In genomic region chr2:49847831-49848230, GRCm38 (mm10) we compare ENCODE assay signal across 28 mouse cellular contexts.
DNase-seq lines count a peak whose midpoint lies in the region; ATAC-seq lines count a peak whose summit lies in the region.
"Had no signal": no experiment of that assay in that cellular context is flagged by ENCODE, and none has a peak within 500 bp of the region (broad histone marks: within the 10 kb centered on the region; RNA-seq: fewer than 3 reads in every experiment).

No protein-coding gene starts in this region.

- no peaks in the 10 kb centered on the region for H3K9me3 ChIP-seq in forebrain, embryonic 14.5 days (replicated peaks; ENCODE audit: control insufficient read depth, low read length)
- H3K9me3 ChIP-seq: embryonic facial prominence, embryonic 13.5 days; forebrain, embryonic 12.5 days; heart, embryonic 13.5 days; limb, embryonic 12.5 days; liver, embryonic 12.5 days; midbrain, embryonic 13.5 days; neural tube, embryonic 12.5 days; stomach, embryonic 15.5 days had no signal

- peaks cover 10% of the 10 kb centered on the region; the same call in 1 of the 2 replicates for H3K4me1 ChIP-seq in forebrain, embryonic 14.5 days (ENCODE audit: control insufficient read depth, insufficient read depth, low read length)
- H3K4me1 ChIP-seq: embryonic facial prominence, embryonic 13.5 days; heart, embryonic 13.5 days; limb, embryonic 12.5 days; liver, embryonic 12.5 days; stomach, embryonic 15.5 days had no signal

- no peak overlapping the region for H3K9ac ChIP-seq in forebrain, embryonic 14.5 days (ENCODE audit: low read length)
- H3K9ac ChIP-seq: embryonic facial prominence, embryonic 13.5 days; forebrain, embryonic 12.5 days; heart, embryonic 13.5 days; hindbrain, embryonic 14.5 days; limb, embryonic 12.5 days; liver, embryonic 12.5 days; midbrain, embryonic 13.5 days; neural tube, embryonic 12.5 days; stomach, embryonic 15.5 days had no signal

- no peak overlapping the region for H3K4me2 ChIP-seq in forebrain, embryonic 14.5 days (ENCODE audit: low read length)
- H3K4me2 ChIP-seq: embryonic facial prominence, embryonic 13.5 days; forebrain, embryonic 12.5 days; heart, embryonic 13.5 days; hindbrain, embryonic 14.5 days; limb, embryonic 12.5 days; liver, embryonic 12.5 days; midbrain, embryonic 13.5 days; neural tube, embryonic 12.5 days; stomach, embryonic 15.5 days had no signal

- no peak overlapping the region for H3K4me3 ChIP-seq in forebrain, embryonic 14.5 days (ENCODE audit: low read depth, low read length)
- H3K4me3 ChIP-seq: embryonic facial prominence, embryonic 13.5 days; erythroblast, embryonic 14.5 days; forebrain, embryonic 12.5 days; heart, adult 2 months; heart, embryonic 13.5 days; limb, embryonic 12.5 days; liver, embryonic 12.5 days; midbrain, embryonic 13.5 days; neural tube, embryonic 12.5 days; stomach, embryonic 15.5 days had no signal

- no peaks in the 10 kb centered on the region for H3K36me3 ChIP-seq in forebrain, embryonic 14.5 days (ENCODE audit: control insufficient read depth, insufficient read depth, low read length)
- H3K36me3 ChIP-seq: embryonic facial prominence, embryonic 13.5 days; forebrain, embryonic 12.5 days; heart, embryonic 13.5 days; limb, embryonic 12.5 days; liver, embryonic 12.5 days; midbrain, embryonic 13.5 days; neural tube, embryonic 12.5 days; stomach, embryonic 15.5 days had no signal

- ATAC-seq in CD4-positive, CD25-positive, alpha-beta regulatory T cell, adult 4 months: peak; percentile 22
- peak; percentile 55 for ATAC-seq in common myeloid progenitor, adult 5-6 weeks (replicated peaks; ENCODE audit: low read depth, poor library complexity, severe bottlenecking)
- no peak for ATAC-seq in forebrain, embryonic 14.5 days
- no peak for ATAC-seq in frontal cortex, adult (ENCODE audit: low TSS enrichment)
- ATAC-seq: liver, embryonic 12.5 days; midbrain, embryonic 13.5 days had no signal

- intact Hi-C loops in left cerebral cortex, postnatal 25 days (cut with DNase I): no loop called here

- peak; percentile 59 for DNase-seq in naive thymus-derived CD4-positive, alpha-beta T cell, adult 2 months (ENCODE audit: low read depth)
- peak; percentile 55 for DNase-seq in thymus, postnatal 25 days
- no peak for DNase-seq in forebrain, embryonic 14.5 days (ENCODE audit: low spot score)
- DNase-seq in left cerebral cortex, postnatal 25 days (ENCODE audit: low spot score in 2 of 2): no peak
- DNase-seq: adrenal gland, adult 2 months; cerebellum, adult 18-20 months; cerebellum, postnatal 14 days; embryo, embryonic 11 days; gastrocnemius, postnatal 14 days; heart, adult 2 months; heart, postnatal 36 days; kidney, adult 8-10 months; kidney, postnatal 14 days; lung, adult 18-20 months; lung, postnatal 10 days had no signal

- no peaks in the 10 kb centered on the region for H3K27me3 ChIP-seq in forebrain, embryonic 14.5 days (replicated peaks; ENCODE audit: control insufficient read depth, insufficient read depth, low read length)
- H3K27me3 ChIP-seq: embryonic facial prominence, embryonic 13.5 days; forebrain, embryonic 12.5 days; heart, embryonic 13.5 days; limb, embryonic 12.5 days; liver, embryonic 12.5 days; neural tube, embryonic 12.5 days; stomach, embryonic 15.5 days had no signal

- H3K27ac ChIP-seq in forebrain, embryonic 14.5 days (ENCODE audit: low read depth, low read length): no peak overlapping the region
- H3K27ac ChIP-seq: embryonic facial prominence, embryonic 13.5 days; forebrain, embryonic 12.5 days; heart, adult 2 months; heart, embryonic 13.5 days; hindbrain, embryonic 14.5 days; limb, embryonic 12.5 days; liver, embryonic 12.5 days; midbrain, embryonic 13.5 days; neural tube, embryonic 12.5 days; stomach, embryonic 15.5 days had no signal

- 75% methylated on average over 2 of the region's 2 CpGs for WGBS in forebrain, embryonic 14.5 days

Comparison
In these comparisons a context has a peak if more than half of its experiments do, and no peak if none do; other contexts are left out.
1. ATAC-seq: peak in CD4-positive, CD25-positive, alpha-beta regulatory T cell, adult 4 months (single experiment) and common myeloid progenitor, adult 5-6 weeks (single experiment); none in forebrain, embryonic 14.5 days (single experiment) and frontal cortex, adult (single experiment).
2. DNase-seq: peak in naive thymus-derived CD4-positive, alpha-beta T cell, adult 2 months (single experiment) and thymus, postnatal 25 days (single experiment); none in forebrain, embryonic 14.5 days (single experiment) and left cerebral cortex, postnatal 25 days (0 of 2).